Mouse (Mus musculus): ENCODE measurements around the gene Kiss1.
A peak's percentile ranks its signal among the peaks of the same experiment; 100 is the strongest.

Gene Kiss1

GRCm38 (mm10) chr1:133321267-133321925, at the start of gene Kiss1:
TSS of gene Kiss1 (plus strand) at chr1:133321875.
- no peak for DNase-seq (ENCODE audit: low read depth, low spot score)

GRCm38 (mm10) chr1:133274163-133274562, 47.5 kb upstream of the Kiss1 start:
- no peak for DNase-seq (ENCODE audit: low read depth, low spot score)

GRCm38 (mm10) chr1:133276983-133277382, 44.7 kb upstream of the Kiss1 start:
- no peak for DNase-seq (ENCODE audit: low read depth, low spot score)

- DNase-seq (ENCODE audit: low read depth, low spot score): no peak
Measured at GRCm38 (mm10) chr1:133278539-133278938, 43.1 kb upstream of the Kiss1 start.

GRCm38 (mm10) chr1:133278946-133279631, 42.6 kb upstream of the Kiss1 start:
- DNase-seq (ENCODE audit: low read depth, low spot score): no peak

- DNase-seq (ENCODE audit: low read depth, low spot score): no peak
Measured at GRCm38 (mm10) chr1:133279632-133280093, 42.0 kb upstream of the Kiss1 start.

GRCm38 (mm10) chr1:133280537-133280936, 41.1 kb upstream of the Kiss1 start:
- DNase-seq (ENCODE audit: low read depth, low spot score): no peak

- DNase-seq (ENCODE audit: low read depth, low spot score): no peak
Measured at GRCm38 (mm10) chr1:133285907-133286306, 35.8 kb upstream of the Kiss1 start.

GRCm38 (mm10) chr1:133287051-133287450, 34.6 kb upstream of the Kiss1 start:
- no peak for DNase-seq (ENCODE audit: low read depth, low spot score)

GRCm38 (mm10) chr1:133287880-133288279, 33.8 kb upstream of the Kiss1 start:
- DNase-seq (ENCODE audit: low read depth, low spot score): no peak

GRCm38 (mm10) chr1:133291888-133292287, 29.8 kb upstream of the Kiss1 start:
- no peak for DNase-seq (ENCODE audit: low read depth, low spot score)

- DNase-seq (ENCODE audit: low read depth, low spot score): no peak
Measured at GRCm38 (mm10) chr1:133292608-133293007, 29.1 kb upstream of the Kiss1 start.

- DNase-seq (ENCODE audit: low read depth, low spot score): no peak
Measured at GRCm38 (mm10) chr1:133296376-133296775, 25.3 kb upstream of the Kiss1 start.

- no peak for DNase-seq (ENCODE audit: low read depth, low spot score)
Measured at GRCm38 (mm10) chr1:133298816-133299215, 22.9 kb upstream of the Kiss1 start.

- DNase-seq (ENCODE audit: low read depth, low spot score): no peak
Measured at GRCm38 (mm10) chr1:133302540-133302939, 19.1 kb upstream of the Kiss1 start.

GRCm38 (mm10) chr1:133306842-133307241, 14.8 kb upstream of the Kiss1 start:
- no peak for DNase-seq (ENCODE audit: low read depth, low spot score)

GRCm38 (mm10) chr1:133307318-133307717, 14.4 kb upstream of the Kiss1 start:
- DNase-seq (ENCODE audit: low read depth, low spot score): peak; percentile 29

GRCm38 (mm10) chr1:133309652-133310267, 11.9 kb upstream of the Kiss1 start, which contains the start of gene Golt1a:
TSS of gene Golt1a (plus strand) at chr1:133309800.
- DNase-seq (ENCODE audit: low read depth, low spot score): no peak

GRCm38 (mm10) chr1:133311240-133311639, 10.4 kb upstream of the Kiss1 start:
- no peak for DNase-seq (ENCODE audit: low read depth, low spot score)

- no peak for DNase-seq (ENCODE audit: low read depth, low spot score)
Measured at GRCm38 (mm10) chr1:133311946-133312345, 9.7 kb upstream of the Kiss1 start.

GRCm38 (mm10) chr1:133314364-133314763, 7.3 kb upstream of the Kiss1 start:
- DNase-seq (ENCODE audit: low read depth, low spot score): no peak

GRCm38 (mm10) chr1:133315775-133316174, 5.9 kb upstream of the Kiss1 start:
- no peak for DNase-seq (ENCODE audit: low read depth, low spot score)

- DNase-seq (ENCODE audit: low read depth, low spot score): no peak
Measured at GRCm38 (mm10) chr1:133316577-133316976, 5.1 kb upstream of the Kiss1 start.
